Mouse (Mus musculus) gastrocnemius, adult 2 months (tissue): Measurements from ENCODE around the gene Zswim8. TPM values are rescaled to one million over a fixed set of nuclear protein-coding genes. Genes with fewer than 3 reads are reported as not detected.

Experiments used
- DNase-seq: peaks from one replicate; pipeline ENCODE4 v3.0.0; 2022
- H3K27ac ChIP-seq: fragments of 200-600 bp; 2 replicates; pipeline ENCODE4 v1.8.1; 2022; ENCODE audit warnings: mild to moderate bottlenecking
- H3K4me3 ChIP-seq: fragments of 200-600 bp; 2 replicates; pipeline ENCODE4 v1.8.1; 2022; ENCODE audit warnings: mild to moderate bottlenecking, moderate library complexity
- CTCF ChIP-seq: fragments of 200-600 bp; IDR thresholded peaks from 2 replicates; pipeline ENCODE4 v1.8.1; 2022; ENCODE audit warnings: antibody characterized with exemption, mild to moderate bottlenecking, moderate library complexity
- intact Hi-C: fragments of 180-260 bp; cut with DNase I; formaldehyde crosslinking; loops from one replicate; pipeline ENCODE4 v1.15.1; 2025
- total RNA-seq, 2 experiments: library from RNA; stranded (reverse); gene quantifications; 2 replicates each; pipeline ENCODE4 v1.2.3; 2021

Zswim8 gene
- total RNA-seq, 2 experiments from 2014 or later = 35.0 to 37.0 TPM

DNA sequence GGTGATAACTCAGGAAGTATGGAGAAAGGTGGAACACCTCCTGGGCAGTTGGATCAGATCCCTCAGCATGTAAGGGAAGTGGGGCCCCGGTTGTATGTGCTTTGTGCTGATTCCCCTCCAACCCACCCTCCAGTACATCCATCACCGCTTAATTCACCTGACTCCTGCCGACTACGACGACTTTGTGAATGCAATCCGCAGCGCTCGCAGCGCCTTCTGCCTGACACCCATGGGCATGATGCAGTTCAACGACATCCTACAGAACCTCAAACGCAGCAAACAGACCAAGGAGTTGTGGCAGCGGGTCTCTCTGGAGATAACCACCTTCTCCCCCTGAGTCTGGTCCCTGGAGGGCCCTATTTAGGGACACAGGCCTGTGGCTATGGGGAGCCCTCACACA lies 15.7 kb downstream of the Zswim8 start:
- no peak for TF ChIP-seq CTCF
- DNase-seq = no peak
- Histone ChIP-seq H3K27ac (no peak overlapping the region), H3K4me3 (no peak overlapping the region)
- intact Hi-C loops = no loop called here

DNA sequence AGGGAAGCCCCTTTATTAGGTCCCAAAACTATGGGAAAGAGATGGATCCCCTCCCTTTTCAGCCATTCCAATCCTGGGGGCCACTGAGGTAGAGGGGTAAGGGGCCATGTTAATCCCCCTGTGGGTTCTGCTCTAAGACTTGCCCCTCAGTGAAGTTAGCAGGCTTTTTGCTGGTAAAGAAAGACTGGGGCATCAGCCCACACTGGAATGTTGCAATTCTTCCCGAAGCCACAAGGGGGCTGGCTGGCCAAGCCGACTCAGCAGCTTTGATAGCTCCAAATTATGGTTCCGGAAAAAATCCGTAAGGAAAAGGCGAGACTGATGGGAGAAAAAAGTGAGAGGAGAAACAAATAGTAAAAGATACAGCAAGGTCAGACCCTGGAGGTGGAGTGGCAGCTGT lies 16.7 kb downstream of the Zswim8 start:
- no peak overlapping the region; the same call in 1 of the 2 replicates for H3K27ac ChIP-seq
- peak; percentile 89 for TF ChIP-seq CTCF
- intact Hi-C loops = no loop called here
- DNase-seq = peak; percentile 73
- no peak overlapping the region for H3K4me3 ChIP-seq

DNA sequence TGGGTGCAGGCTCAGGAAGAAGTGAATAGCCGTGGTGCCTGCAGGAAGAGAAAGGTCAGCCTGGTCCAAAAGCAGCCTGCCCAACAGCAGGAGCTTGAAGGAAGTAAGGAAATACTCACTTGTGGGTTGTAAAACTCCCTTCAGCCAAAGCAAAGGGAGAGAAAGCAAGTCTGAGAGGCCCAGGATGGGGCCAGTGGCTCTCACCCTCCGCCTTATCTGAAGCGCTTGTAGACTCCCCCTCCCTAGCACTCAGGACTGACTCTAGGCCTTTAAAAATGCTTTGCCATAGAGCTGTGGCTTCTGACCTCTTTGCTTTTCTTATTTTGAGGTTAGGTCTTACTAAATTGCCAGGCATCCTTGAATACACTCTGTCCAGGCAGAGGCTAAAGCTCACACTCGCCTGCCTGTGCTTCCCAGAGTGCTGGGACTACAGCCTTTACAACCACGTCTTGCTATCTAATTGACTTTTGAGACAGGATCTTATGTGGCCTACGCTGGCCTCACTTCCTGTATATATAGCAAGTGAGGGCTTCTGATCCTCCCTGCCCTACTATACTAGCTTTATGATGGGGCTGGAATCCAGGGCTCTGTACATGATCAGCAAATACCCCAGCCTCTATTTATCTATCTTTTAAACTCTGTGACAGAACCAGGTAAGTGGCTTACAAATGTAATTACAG lies 18.4 kb downstream of the Zswim8 start:
- Histone ChIP-seq H3K27ac (no peak overlapping the region), H3K4me3 (no peak overlapping the region)
- DNase-seq = no peak
- intact Hi-C loops = no loop called here
- TF ChIP-seq CTCF = no peak

DNA sequence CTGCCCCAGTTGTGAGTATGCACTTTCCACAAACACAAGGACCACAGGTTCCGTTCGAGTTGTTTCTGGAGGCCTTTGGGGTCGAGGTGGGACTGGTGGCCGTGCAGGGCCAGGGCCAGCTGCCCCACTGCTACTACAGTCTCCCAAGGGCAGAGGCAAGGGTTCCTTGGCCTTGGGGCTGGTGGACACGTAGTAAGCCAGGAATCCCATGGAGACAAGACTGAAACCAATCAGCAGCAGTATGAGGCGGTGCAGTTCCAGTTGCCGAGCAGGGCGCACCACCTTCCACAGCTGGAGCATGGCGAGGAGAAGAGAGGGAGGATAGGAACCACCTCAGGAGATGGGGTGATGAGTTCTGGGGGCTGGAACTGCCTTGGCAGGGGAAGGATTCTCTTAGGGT lies 22.5 kb downstream of the Zswim8 start:
- H3K27ac ChIP-seq = peak overlapping the region; percentile 81
- intact Hi-C loops = loop anchor here (5.0 kb wide), 1 partner anchor 62 kb away; the partner anchor contains the start of gene Camk2g
- no peak for DNase-seq
- peak overlapping the region; percentile 47 for H3K4me3 ChIP-seq
- TF ChIP-seq CTCF = no peak

DNA sequence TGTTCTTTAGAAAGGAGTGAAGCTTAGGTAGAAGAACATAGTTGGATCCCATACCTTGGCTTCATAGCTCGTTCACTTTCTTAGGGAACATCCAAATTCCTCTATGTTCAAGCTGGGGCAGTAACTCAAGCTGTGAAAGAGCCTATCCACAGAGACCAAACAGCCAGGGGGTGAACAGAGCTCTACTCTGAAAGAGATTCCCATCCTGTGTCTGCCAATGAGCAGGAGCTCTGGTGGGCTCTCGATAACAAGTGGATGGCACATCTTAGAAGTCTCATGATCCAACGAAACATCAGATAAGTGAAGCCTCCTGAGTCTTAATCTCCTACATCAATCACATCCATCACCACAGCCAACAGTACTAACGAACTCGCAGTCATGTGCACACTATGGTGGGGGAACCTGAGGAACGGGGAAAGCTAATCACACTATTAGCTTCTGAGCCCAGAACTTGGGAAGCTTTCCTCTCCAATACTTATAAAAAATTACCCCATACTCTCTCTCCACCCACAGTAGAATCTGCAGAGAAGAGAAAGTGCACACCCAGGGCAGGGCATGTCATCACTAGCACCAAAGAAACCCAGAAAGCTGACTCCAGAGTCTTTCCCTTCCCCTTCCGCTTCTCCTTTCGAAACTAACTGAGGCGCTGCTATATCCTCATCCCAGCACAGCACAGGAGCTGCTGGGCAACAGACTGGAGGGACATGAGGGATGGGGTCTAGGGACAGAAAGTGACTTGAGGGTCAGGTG lies 23.7 kb downstream of the Zswim8 start:
- Histone ChIP-seq H3K27ac (peak overlapping the region; percentile 81), H3K4me3 (peak overlapping the region; percentile 31)
- intact Hi-C loops = loop anchor here (5.0 kb wide), 1 partner anchor 61 kb away; the partner anchor contains the start of gene Camk2g
- no peak for TF ChIP-seq CTCF
- DNase-seq = no peak

DNA sequence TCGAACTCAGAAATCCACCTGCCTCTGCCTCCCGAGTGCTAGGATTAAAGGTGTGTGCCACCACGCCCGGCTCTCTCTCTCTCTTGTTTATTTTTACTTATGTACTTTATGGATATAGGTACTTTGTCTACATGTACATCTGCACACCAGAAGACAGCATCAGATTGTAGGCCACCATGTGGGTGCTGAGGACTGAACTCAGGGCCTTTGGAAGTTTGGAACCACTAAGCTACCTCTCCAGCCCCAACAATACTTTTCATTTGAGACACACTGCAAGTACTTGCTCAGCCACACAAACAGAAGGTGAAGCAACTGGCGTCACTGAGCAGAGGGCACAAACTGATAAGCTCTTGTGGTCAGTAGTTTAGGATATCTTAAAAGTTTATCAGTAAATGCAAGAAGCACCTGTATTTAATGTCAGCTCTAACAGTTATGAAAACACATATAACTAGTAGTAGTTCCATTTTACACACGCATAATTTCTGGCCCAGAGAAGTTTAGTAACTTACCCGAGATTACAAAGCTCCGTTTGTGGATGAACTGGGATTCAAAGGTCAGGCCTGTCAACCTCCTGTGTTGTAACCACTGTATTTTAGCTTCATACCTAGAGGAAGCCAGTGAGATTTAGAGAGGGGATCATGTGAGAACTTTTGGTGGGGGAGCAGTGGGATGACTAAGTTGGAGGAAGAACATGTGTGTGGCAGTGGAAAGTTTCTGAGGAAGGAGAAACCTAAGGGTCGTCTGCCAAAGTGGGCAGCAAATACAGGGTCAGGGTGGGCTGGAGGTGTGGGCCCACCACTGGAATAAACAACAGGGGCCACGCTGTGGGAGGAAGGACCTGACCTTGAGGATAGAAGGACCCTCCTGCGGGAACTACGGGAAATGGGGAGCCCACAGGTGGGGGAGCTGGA lies 25.9 kb downstream of the Zswim8 start:
- Histone ChIP-seq H3K4me3 (peak overlapping the region; percentile 90), H3K27ac (peak overlapping the region; percentile 98)
- no peak for TF ChIP-seq CTCF
- no peak for DNase-seq
- intact Hi-C loops = loop anchor here (5.0 kb wide), 1 partner anchor 59 kb away; the partner anchor contains the start of gene Camk2g

DNA sequence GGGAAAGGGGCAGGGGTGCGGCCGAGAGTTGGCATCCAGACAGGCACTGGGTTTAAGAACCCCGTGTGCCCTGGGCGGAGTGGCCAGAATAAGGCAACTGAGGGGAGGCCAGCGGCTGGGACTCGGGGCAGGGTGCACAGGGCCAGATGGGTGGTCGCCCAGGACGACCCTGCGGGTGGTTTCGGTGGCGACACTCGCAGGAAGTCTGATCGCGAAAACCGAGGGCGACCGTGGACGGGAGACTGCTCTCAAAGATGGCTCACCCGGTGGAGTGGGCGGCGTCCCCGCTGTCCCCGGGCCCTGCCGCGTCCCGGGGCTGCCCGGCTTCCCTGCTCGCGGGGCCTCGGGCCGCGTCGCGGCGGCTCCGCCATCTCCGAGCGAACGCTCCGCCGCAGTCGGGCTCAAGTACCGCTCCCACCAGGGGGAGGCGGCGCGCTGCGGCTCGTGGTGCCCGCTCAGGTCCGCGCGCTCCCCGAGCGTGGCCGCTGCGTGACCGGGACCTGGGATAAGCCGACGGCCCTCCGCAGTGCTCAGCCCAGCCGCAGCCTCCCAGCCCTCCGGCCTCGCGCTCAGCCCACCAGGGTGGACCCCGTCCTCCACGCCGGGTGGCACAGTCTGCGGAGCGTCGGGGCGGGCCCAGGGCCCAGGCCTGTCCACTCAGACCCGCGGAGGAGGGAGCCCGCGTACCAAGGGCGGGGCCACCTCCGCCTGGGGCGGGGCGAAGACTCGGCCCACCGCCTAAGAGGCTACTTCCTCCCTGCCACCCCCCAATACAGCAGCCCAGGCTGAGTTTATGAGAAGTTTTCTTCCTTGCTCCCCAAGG lies 26.8 kb downstream of the Zswim8 start, which contains the start of gene Ndst2:
TSS of gene Ndst2 (minus strand) at position 611 of the 823 bp plus-strand sequence.
- peak within 1 kb of the TSS; percentile 90 for H3K4me3 ChIP-seq
- peak within 1 kb of the TSS; percentile 98 for H3K27ac ChIP-seq
- intact Hi-C loops = loop anchor here (5.0 kb wide), 1 partner anchor 58 kb away; the partner anchor contains the start of gene Camk2g
- peak; percentile 94 for DNase-seq
- peak; percentile 17; the same call in 1 of the 2 replicates for TF ChIP-seq CTCF

DNA sequence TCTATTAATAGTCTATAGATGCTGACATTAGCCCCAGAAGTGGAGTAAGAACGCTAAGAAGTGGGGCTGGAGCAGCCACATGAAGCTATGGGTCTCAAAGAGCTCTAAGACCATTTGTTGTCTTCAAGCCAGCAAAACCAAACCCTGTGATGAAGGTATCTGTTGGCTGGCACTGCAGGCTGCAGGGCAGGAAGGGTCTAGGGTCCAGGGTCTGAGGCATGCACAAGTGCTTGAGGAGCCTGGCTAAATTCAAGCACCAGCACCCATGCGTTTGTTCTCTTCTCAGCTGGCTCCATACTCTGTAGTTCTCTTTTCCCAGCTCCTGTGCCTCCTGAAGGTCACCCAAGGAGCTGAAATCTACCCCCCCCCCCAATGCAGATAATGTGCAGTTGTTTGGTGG lies 27.7 kb downstream of the Zswim8 start:
- peak overlapping the region; percentile 98 for H3K27ac ChIP-seq
- TF ChIP-seq CTCF = no peak
- H3K4me3 ChIP-seq = peak overlapping the region; percentile 90
- no peak for DNase-seq
- intact Hi-C loops = no loop called here

DNA sequence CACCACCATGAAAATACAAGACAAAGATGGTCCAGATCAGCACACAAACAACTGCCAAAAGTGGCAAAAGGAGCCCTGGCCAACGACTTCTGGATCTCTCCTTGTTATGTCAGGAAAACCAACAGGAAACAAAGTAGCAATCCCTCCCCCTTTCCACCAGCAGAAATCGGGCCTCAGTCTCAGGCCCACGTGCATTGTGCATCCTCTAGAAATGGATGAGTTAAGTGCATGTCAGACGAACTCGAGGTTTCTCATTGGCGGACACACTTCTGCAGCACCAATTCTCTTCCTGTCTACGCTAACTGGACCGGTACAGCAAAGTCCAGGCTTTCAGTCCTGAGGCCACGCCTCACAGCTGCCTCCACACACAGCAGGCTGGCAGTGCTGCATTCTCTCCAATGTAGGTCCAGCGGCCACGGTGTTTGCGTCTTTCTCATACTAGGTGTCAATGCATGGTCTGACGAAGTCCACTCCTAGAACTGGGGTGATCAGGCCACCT lies 28.6 kb downstream of the Zswim8 start:
- no peak for DNase-seq
- peak overlapping the region; percentile 98 for H3K27ac ChIP-seq
- TF ChIP-seq CTCF = no peak
- H3K4me3 ChIP-seq = no peak overlapping the region
- intact Hi-C loops = no loop called here

DNA sequence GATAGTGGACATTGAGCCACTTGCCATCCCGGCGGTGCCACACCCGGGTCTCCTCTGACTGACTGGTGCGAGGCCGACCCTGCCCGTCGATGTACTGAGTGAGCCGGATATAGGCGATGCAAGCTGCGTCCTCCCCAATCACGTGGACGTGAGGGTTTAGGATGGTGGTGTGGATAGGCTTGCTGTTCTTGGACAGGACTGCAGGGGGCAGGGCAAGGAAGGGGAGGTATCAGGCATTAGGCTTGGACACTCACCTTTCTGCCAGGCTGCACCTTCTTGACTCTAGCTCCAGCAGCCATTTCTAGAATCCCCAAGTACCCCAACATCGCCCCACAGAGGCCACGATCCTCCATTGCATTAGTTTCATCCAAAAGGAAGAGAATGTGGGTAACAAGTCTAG lies 30.0 kb downstream of the Zswim8 start:
- intact Hi-C loops = no loop called here
- peak; percentile 71 for DNase-seq
- H3K27ac ChIP-seq = peak overlapping the region; percentile 53

DNA sequence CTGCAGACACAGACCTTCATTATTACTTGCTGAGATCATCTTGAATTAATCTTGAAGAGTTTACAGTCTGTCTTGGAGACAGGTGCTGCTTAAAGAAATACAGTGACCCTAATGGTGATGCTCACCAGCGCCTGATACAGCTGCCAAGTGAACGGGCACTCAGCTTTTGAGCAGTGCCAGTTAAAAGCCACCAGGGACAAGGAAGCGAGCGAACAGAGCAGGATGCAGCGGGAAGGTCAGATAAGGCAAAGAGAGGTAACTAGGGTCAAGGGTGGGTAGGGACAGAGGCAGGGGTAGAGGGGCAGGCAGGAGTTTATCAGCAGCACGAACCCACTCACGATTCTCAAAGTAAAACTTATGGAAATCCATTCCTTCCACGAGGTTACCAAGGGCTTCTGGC lies 31.2 kb downstream of the Zswim8 start:
- DNase-seq = no peak
- no peak overlapping the region for H3K4me3 ChIP-seq
- no peak overlapping the region for H3K27ac ChIP-seq
- intact Hi-C loops = no loop called here
- TF ChIP-seq CTCF = no peak

More for the DNA sequence above, 30.0 kb downstream of the Zswim8 start:
- peak; percentile 71 for TF ChIP-seq CTCF
- H3K4me3 ChIP-seq = peak overlapping the region; percentile 19; the same call in 1 of the 2 replicates
